Mouse (Mus musculus): ENCODE data around the gene Mllt3. TPM values are rescaled to one million over a fixed set of nuclear protein-coding genes. Genes with fewer than 3 reads are reported as not detected.

Mllt3 gene
- total and polyA plus RNA-seq, 3 experiments, result 15.4 to 75.3 TPM; not detected in 1

DNA sequence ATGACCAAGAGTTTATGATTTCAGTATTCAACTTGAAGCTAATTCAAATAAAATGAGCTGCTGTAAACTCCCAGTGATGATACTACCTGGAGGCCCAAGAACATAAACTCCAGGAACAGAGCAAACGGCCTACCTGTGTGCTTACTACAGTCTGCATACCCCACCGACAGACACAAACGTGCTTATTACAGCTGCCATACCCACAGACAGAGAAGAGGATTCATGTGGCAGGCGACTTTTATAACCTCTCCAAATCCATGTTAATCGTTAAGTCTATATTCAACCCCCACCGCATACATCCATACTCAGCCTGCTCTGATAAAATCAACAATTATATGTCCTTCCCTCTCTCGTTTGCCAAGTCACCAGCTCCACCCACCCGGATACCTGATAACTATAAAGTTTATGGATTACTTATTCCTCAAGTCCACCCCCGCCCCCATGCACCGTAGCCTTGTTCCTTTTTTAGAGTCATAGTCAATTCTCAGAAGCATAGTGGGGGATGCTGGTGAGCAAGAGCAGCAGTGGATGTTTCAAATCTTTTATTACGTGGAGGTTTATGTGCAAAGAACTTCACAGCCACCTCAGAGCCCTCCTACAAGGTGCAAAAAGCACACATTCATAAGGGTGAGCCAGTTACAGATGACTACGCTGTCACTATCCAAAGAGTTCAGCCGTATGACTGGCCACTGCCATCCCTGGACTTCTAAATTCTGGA lies 70.0 kb downstream of the Mllt3 start:
- Histone ChIP-seq H3K9ac (ENCODE audit: control insufficient read depth, low read depth, low read length, poor library complexity, severe bottlenecking) (no peak overlapping the region), H3K36me3 (ENCODE audit: control insufficient read depth in 1 of 2, insufficient read depth in 2 of 2, low read length in 2 of 2) (peaks cover 0 to 18% of the 10 kb centered on the region in 2 experiments; a peak in 2 of 4 replicates), H3K27me3 (ENCODE audit: control insufficient read depth in 1 of 2, insufficient read depth in 2 of 2, low read length in 2 of 2) (no peaks in the 10 kb centered on the region), H3K4me1 (ENCODE audit: control insufficient read depth in 1 of 2, insufficient read depth in 2 of 2, low read length in 2 of 2) (peaks cover 7 to 12% of the 10 kb centered on the region in 2 experiments), H3K27ac (ENCODE audit: control insufficient read depth, low read depth, low read length) (no peak overlapping the region), H3K4me3 (ENCODE audit: control insufficient read depth in 1 of 2, insufficient read depth in 1 of 2, low read depth in 2 of 2, low read length in 2 of 2) (no peak overlapping the region), H3K9me3 (replicated peaks; ENCODE audit: insufficient read depth, low read length) (no peaks in the 10 kb centered on the region), H3K79me2 (ENCODE audit: control insufficient read depth, insufficient read depth, low read length, poor library complexity) (no peaks in the 10 kb centered on the region)
- no peak for DNase-seq (ENCODE audit: low read depth, low spot score)
- no peak for TF ChIP-seq CHD2 (IDR thresholded peaks at IDR 0.05; ENCODE audit: low read length)
- no peak for TF ChIP-seq KAT2A (conservative IDR thresholded peaks at IDR 0.05; ENCODE audit: low read depth, low read length)
- no peak for TF ChIP-seq CTCF (IDR thresholded peaks at IDR 0.05 in 2 of 3, conservative IDR thresholded peaks at IDR 0.05 in 1 of 3; ENCODE audit: control insufficient read depth in 1 of 3, insufficient read depth in 1 of 3, low read depth in 2 of 3, low read length in 3 of 3, poor library complexity in 1 of 3, severe bottlenecking in 1 of 3)
- no peak for TF ChIP-seq GABPA (IDR thresholded peaks at IDR 0.05; ENCODE audit: low read depth, low read length)

DNA sequence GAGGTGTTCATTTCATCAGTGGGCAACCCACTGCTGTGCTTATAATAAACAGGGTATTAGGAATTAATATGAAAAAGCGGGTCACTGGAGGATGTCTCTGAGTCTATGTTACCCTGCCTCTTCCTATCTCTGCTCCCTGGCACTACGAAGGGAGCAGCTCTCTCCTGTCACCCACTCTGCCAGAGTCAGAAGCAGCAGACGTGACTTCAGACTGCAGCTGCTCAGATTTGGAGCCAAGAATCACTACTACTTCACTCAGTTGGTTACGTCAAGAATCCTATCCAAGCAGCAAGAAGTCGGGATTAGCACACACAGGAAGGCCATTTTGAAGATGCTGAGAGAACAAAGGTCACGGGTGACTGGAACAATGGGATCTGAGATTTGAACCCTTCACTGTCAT lies 71.3 kb downstream of the Mllt3 start:
- Histone ChIP-seq H3K79me2 (ENCODE audit: control insufficient read depth, insufficient read depth, low read length, poor library complexity) (no peaks in the 10 kb centered on the region), H3K4me1 (ENCODE audit: control insufficient read depth in 1 of 2, insufficient read depth in 2 of 2, low read length in 2 of 2) (peaks cover 12 to 18% of the 10 kb centered on the region in 2 experiments), H3K9ac (ENCODE audit: control insufficient read depth, low read depth, low read length, poor library complexity, severe bottlenecking) (no peak overlapping the region), H3K4me3 (ENCODE audit: control insufficient read depth in 1 of 2, insufficient read depth in 1 of 2, low read depth in 2 of 2, low read length in 2 of 2) (no peak overlapping the region), H3K36me3 (ENCODE audit: control insufficient read depth in 1 of 2, insufficient read depth in 2 of 2, low read length in 2 of 2) (peaks cover 0 to 23% of the 10 kb centered on the region in 2 experiments; a peak in 2 of 4 replicates), H3K27ac (ENCODE audit: control insufficient read depth, low read depth, low read length) (no peak overlapping the region), H3K27me3 (ENCODE audit: control insufficient read depth in 1 of 2, insufficient read depth in 2 of 2, low read length in 2 of 2) (no peaks in the 10 kb centered on the region), H3K9me3 (replicated peaks; ENCODE audit: insufficient read depth, low read length) (no peaks in the 10 kb centered on the region)
- TF ChIP-seq HCFC1 (IDR thresholded peaks at IDR 0.05; ENCODE audit: low read depth, low read length), result no peak
- TF ChIP-seq MYC (IDR thresholded peaks at IDR 0.05; ENCODE audit: low read depth, low read length), result no peak
- no peak for TF ChIP-seq POLR2A (IDR thresholded peaks at IDR 0.05; ENCODE audit: control insufficient read depth in 1 of 2, insufficient read depth in 1 of 2, low read depth in 1 of 2, low read length in 2 of 2, poor library complexity in 1 of 2)
- no peak for TF ChIP-seq ETS1 (IDR thresholded peaks at IDR 0.05; ENCODE audit: low read depth, low read length)
- no peak for TF ChIP-seq CHD2 (IDR thresholded peaks at IDR 0.05; ENCODE audit: low read length)
- no peak for TF ChIP-seq RCOR1 (IDR thresholded peaks at IDR 0.05; ENCODE audit: low read depth, low read length)
- TF ChIP-seq JUND (IDR thresholded peaks at IDR 0.05; ENCODE audit: low read depth, low read length), result no peak
- TF ChIP-seq MEF2A (IDR thresholded peaks at IDR 0.05; ENCODE audit: extremely low read depth, insufficient replicate concordance, low read depth, low read length, poor library complexity, severe bottlenecking), result no peak
- TF ChIP-seq BHLHE40 (IDR thresholded peaks at IDR 0.05; ENCODE audit: borderline replicate concordance, low read depth, low read length), result no peak
- no peak for TF ChIP-seq EP300 (IDR thresholded peaks at IDR 0.05; ENCODE audit: low read depth in 1 of 2, low read length in 2 of 2)
- no peak for TF ChIP-seq POLR2AphosphoS5 (IDR thresholded peaks at IDR 0.05; ENCODE audit: borderline replicate concordance, low read depth, low read length)
- no peak for DNase-seq (ENCODE audit: low read depth, low spot score)

Measured in MEL (cell line).